Mouse (Mus musculus) bone marrow, adult 2 months (tissue): ENCODE data around the gene Sobp.

ENCODE experiments used
- CTCF ChIP-seq: fragments of 200-500 bp; IDR thresholded peaks from 2 replicates; pipeline ENCODE4 v1.5.1; 2011; ENCODE audit warnings: low read length, control low read depth; ENCODE audit not compliant: control insufficient read depth, insufficient read depth
- POLR2A ChIP-seq: fragments of 200-500 bp; IDR thresholded peaks from 2 replicates; pipeline ENCODE4 v1.6.1; 2011; ENCODE audit warnings: low read depth, mild to moderate bottlenecking, control low read depth, low read length, borderline replicate concordance; ENCODE audit not compliant: control insufficient read depth

DNA sequence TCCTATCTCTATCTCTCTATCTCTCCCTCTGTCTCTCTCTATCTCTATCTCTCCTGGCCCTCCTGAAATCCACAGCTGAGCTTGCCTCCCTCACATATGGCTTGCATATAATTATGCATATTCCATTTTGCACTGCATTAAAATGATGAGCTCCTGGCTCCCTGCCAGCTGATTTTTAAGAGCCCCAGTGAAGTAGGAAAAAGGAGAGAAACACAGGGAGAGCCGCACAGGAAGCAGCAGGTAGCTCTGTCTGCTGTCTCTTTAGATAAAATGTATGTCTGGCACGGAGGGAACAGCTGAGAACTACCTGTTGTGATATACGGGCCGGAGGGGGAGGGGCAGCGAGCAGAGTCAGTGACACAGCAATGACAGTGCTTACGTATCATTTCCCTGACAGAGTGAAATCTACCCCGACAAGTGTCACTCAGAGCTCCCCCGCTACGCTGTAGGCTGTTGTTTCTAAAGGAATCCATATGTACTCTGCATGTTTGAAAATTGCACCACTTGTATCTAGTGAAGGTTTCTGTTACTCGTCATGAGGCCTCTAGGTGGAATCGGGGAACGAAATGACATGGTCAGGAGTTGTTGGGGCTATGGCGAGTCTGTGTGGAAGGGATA is 98.7 kb downstream of the Sobp start:
- TF ChIP-seq CTCF = no peak
- TF ChIP-seq POLR2A = no peak
